Mouse (Mus musculus): Measurements from ENCODE around the gene Prokr2.

DNA sequence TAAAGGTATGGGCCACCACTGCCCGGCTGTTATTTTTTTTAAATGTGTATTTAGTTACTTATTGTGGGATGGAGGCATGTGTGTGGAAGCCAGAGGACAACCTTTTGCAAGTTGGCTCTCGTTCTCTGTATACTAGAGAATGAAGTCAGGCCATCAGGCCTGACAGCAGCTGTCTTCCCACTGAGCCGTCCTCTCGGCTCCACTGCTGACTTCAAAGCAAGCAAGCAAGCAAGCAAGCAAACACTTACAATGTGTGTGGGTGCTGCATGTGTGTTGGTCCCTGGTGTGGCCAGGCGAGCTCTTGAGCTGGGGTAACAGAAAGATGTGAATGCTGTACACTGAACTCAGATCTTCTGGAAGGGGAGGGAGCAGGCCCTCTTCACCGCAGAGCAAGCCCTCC, 94.4 kb downstream of the Prokr2 start:
- no peak for TF ChIP-seq CTCF (IDR thresholded peaks at IDR 0.05; ENCODE audit: extremely low read depth, insufficient read depth, low read length)
- no peak for TF ChIP-seq POLR2A (IDR thresholded peaks at IDR 0.05; ENCODE audit: extremely low read depth, insufficient read depth, low read length)
